Mouse (Mus musculus) limb, embryonic 10.5 days (tissue): Measurements from ENCODE around the gene Cald1. TPM values are rescaled to one million over a fixed set of nuclear protein-coding genes. Genes with fewer than 3 reads are reported as not detected.

Experiments
- DNase-seq: peaks from one replicate; pipeline ENCODE4 v3.0.0-alpha.2; 2017; ENCODE audit warnings: low spot score
- H3K27ac ChIP-seq: fragments of 300-500 bp; sonication (generic); 2 replicates; pipeline ENCODE4 v1.5.1; 2016; ENCODE audit warnings: mild to moderate bottlenecking
- H3K27me3 ChIP-seq: fragments of 300-500 bp; sonication (generic); 2 replicates; pipeline ENCODE4 v1.6.1; 2016; ENCODE audit warnings: low read depth, mild to moderate bottlenecking; ENCODE audit not compliant: poor library complexity, severe bottlenecking
- H3K36me3 ChIP-seq: fragments of 300-500 bp; sonication (generic); 2 replicates; pipeline ENCODE4 v1.6.1; 2016; ENCODE audit warnings: mild to moderate bottlenecking, moderate library complexity
- H3K4me1 ChIP-seq: fragments of 300-500 bp; sonication (generic); 2 replicates; pipeline ENCODE4 v1.6.1; 2016
- H3K4me3 ChIP-seq: fragments of 300-500 bp; sonication (generic); 2 replicates; pipeline ENCODE4 v1.5.1; 2016; ENCODE audit warnings: mild to moderate bottlenecking, moderate library complexity
- H3K9me3 ChIP-seq: fragments of 300-500 bp; sonication (generic); replicated peaks from 2 replicates; pipeline ENCODE4 v1.6.1; 2016; ENCODE audit warnings: mild to moderate bottlenecking
- WGBS: fragments of 180-500 bp; shearing (Covaris S2); methylation state at CpG from one replicate; pipeline ENCODE4 v1.1.7; 2016; 5-methylcytosine and 5-hydroxymethylcytosine counted together
- polyA plus RNA-seq: library from polyadenylated mRNA; unstranded; fragments of >200 nt; fragmentation: Nextera tagmentation; extraction: Ambion mirVana; gene quantifications from 2 replicates; pipeline ENCODE4 v1.2.1, GENCODE M21; 2016

Cald1 gene
- polyA plus RNA-seq, 1 experiment from 2014 or later = 131 TPM

DNA sequence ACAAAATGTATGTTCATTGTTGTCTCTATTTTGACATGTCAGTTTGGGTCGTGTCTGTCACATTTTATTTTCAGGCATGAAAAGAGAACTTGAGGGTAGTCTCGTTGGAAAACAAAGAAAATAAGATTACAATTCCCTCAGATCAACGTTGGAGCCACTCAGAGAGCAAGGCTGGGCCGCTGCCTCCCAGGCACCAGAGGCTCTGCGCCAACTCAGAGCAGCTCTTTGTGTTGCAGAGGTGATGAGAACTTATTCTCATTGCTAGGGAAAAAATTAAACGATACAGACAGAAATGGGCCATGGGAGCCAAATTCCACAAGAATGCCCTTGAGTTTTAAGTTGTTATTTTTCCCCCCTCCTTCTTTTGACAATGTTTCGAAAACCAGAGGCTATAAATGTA, 25.0 kb downstream of the Cald1 start:
- no peak for DNase-seq
- Histone ChIP-seq H3K4me3 (no peak overlapping the region), H3K4me1 (peaks cover 6% of the 10 kb centered on the region; the same call in 1 of the 2 replicates), H3K27me3 (no peaks in the 10 kb centered on the region), H3K27ac (no peak overlapping the region), H3K36me3 (no peaks in the 10 kb centered on the region), H3K9me3 (no peaks in the 10 kb centered on the region)
- WGBS = 87% methylated on average over 7 of the region's 7 CpGs

DNA sequence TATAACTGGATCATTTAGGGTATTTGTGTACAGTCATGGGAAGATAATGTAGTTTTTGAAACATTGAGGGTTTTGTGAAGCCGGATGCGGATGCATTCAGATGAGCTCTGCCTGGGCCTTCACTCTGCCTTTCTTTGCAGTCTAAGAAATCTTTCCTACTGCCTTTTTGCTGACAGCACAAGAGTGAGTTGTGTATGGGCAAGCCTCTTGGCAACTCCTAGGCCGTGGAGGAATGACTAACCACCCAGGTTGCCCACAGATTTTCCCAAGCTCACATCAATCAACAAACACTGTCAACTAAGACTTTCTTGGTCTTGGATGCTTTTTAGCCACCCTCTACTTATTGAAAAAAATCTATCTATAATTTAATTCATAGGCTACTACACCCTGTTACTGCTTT, 26.2 kb downstream of the Cald1 start:
- Histone ChIP-seq H3K27ac (no peak overlapping the region), H3K4me3 (no peak overlapping the region), H3K9me3 (no peaks in the 10 kb centered on the region), H3K4me1 (peaks cover 6% of the 10 kb centered on the region; the same call in 1 of the 2 replicates), H3K36me3 (no peaks in the 10 kb centered on the region), H3K27me3 (no peaks in the 10 kb centered on the region)
- 86% methylated on average over 3 of the region's 3 CpGs for WGBS
- DNase-seq = no peak

DNA sequence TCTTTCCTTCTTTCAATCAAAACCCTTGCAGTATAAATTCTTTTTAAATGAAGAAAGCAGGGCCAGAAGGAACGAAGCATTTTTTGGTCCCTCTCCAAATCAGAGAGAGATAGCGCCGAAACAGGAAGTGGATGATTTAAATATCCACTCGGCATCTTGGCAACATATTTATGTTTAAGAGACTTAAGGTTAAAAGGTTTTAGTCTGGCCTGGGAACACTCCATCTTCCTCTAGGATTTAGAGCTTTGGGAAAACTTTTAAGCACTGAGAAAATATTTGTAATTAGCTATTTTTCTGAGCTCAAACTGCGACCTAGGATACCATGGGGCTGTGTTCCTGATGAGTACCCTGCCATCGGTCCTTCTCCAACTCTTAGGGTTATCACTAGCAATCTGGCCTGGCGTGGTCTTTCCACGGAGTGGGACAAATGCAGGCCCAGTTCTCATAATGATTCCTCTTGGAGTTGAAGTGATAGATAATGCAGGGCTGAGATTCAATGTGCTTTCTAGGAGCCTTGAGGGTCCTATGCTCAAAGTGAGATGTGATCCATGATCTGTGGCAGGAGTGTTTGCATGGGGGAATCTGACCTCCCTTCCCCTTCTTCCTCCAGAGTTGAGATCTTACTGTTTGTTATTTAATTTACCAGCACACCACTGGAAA, 28.4 kb downstream of the Cald1 start:
- no peaks in the 10 kb centered on the region for H3K36me3 ChIP-seq
- no peak for DNase-seq
- 82% methylated on average over 8 of the region's 8 CpGs for WGBS
- no peaks in the 10 kb centered on the region for H3K9me3 ChIP-seq
- H3K27ac ChIP-seq = no peak overlapping the region
- H3K4me3 ChIP-seq = no peak overlapping the region
- H3K4me1 ChIP-seq = no peaks in the 10 kb centered on the region
- H3K27me3 ChIP-seq = no peaks in the 10 kb centered on the region

DNA sequence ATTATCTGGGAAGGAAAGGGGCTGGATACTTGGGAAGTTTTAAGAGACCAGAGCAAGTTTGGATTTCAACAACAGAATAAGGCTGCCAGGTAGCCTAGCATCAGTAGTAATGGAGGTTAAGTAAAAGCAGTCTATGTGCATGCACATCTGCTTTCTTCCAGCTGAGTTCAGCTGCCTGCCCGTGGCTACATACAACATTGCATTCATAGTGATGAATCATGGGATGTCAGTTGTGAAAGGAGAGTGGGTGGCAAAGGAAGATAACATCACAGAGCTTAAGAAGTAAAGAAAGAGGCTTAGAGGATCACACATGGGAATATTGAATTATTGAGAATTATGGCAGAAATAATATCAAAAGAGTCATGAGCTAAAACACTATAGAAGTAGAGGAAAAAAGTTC, 29.8 kb downstream of the Cald1 start:
- no peaks in the 10 kb centered on the region for H3K36me3 ChIP-seq

DNA sequence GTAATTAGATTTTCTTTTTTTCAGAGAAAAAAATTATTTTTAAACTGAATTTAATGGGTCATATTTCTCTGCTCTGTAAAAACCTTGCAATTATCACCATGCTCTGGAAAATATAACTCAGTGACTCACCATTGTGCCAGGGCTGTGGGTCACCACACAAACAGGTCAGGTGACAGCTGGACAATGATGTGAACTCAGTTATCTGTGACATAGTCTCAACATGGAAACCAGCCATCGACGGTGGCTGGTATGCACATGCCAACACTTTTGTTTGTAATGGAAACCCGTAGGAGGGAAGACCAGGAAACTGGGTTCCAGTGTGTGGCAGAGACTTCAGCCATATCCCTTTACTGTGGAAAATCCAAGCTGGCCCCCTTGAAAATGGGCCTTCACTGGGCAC, 35.5 kb downstream of the Cald1 start:
- no peaks in the 10 kb centered on the region for H3K36me3 ChIP-seq
- 86% methylated on average over 3 of the region's 3 CpGs for WGBS
- no peaks in the 10 kb centered on the region for H3K9me3 ChIP-seq
- H3K4me1 ChIP-seq = peaks cover 17% of the 10 kb centered on the region
- H3K27me3 ChIP-seq = no peaks in the 10 kb centered on the region
- no peak for DNase-seq
- peak overlapping the region; percentile 53; the same call in 1 of the 2 replicates for H3K27ac ChIP-seq
- no peak overlapping the region for H3K4me3 ChIP-seq

More for the DNA sequence above, 29.8 kb downstream of the Cald1 start:
- 73% methylated on average over 1 of the region's 1 CpGs for WGBS
- no peak for DNase-seq
- Histone ChIP-seq H3K4me3 (no peak overlapping the region), H3K27me3 (no peaks in the 10 kb centered on the region), H3K4me1 (no peaks in the 10 kb centered on the region), H3K9me3 (no peaks in the 10 kb centered on the region), H3K27ac (no peak overlapping the region)

DNA sequence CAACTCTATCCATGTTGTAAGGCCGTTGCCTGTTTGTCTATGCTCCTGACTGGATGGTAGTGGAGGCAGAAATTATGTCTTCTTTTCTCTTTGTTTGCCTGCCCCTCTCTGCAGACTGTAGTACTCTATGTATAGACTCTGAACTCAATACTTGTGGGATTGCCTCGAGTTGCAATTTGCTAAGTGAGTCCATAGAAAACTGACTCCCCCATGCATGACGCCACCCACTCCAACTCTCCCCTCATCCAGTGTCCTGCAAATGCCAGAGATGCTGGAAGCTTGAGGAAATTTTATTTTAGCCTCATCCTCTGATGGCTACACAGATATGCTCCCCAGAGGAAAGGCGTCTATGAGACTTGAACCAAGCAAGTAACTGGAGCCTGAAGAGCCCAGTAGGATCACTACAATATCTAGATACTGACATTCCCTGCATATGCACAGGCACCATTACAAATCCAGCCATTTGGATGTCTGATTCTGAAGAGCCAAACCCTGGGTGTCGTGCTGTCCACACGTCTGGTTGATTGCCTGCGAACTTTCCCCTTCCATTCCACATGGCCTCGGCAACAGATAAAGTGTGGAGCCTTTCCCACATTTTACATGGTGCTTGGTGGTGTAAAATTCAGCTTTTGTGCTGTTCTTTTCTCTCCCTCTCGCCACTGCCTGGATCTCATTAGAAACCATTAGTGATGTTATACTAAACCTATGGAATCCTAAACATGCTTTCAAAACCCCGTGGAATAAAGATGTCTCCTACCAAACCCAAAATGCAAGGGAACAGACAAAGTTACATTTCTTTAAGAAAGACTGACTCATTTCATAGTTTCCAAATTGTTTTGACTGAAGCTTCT, 39.5 kb downstream of the Cald1 start:
- H3K9me3 ChIP-seq = no peaks in the 10 kb centered on the region
- H3K27ac ChIP-seq = no peak overlapping the region
- H3K36me3 ChIP-seq = no peaks in the 10 kb centered on the region
- 64% methylated on average over 10 of the region's 10 CpGs for WGBS
- H3K27me3 ChIP-seq = no peaks in the 10 kb centered on the region
- peaks cover 49% of the 10 kb centered on the region for H3K4me1 ChIP-seq
- no peak for DNase-seq
- H3K4me3 ChIP-seq = no peak overlapping the region

DNA sequence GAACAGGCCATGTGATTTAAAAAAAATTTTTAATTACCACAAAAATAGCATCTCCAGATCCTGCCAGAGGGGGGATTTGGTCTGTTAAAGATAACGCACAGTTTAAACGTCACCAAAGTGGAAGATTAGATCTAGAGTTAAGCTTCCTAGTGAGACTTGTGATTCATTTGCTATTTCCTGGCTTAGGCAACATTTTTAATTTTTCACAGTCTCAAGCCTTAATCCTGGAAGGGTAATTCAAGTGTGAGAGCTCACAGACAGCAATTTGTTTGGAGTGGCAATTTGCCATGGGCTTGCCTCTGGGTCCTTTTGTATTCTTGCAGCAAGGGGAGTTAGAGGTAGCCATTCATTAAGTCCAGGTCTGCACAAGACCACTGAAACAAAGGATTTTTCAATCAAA, 40.4 kb downstream of the Cald1 start:
- 48% methylated on average over 2 of the region's 2 CpGs for WGBS
- no peak for DNase-seq
- Histone ChIP-seq H3K9me3 (no peaks in the 10 kb centered on the region), H3K27me3 (no peaks in the 10 kb centered on the region), H3K4me1 (peaks cover 52% of the 10 kb centered on the region), H3K27ac (no peak overlapping the region), H3K36me3 (no peaks in the 10 kb centered on the region), H3K4me3 (no peak overlapping the region)

DNA sequence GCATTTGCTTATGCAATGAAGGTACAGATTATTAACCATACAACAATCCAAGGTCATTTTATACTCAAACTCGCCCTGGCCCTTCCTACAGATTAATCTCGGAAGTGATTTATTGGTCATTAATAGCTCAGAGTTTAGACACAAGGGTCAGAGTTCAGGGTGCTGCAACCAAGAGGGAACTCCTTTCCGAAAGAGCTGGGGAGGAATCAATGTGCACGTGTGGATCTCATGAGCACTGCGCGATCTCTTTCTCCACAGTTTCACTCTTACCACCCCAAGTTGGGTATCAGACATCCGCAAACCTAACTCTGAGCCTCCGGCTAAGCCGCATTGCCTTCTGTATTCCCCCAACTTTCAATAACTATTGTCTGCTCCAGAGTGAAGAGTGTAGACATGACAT, 41.9 kb downstream of the Cald1 start:
- DNase-seq = no peak
- 58% methylated on average over 9 of the region's 9 CpGs for WGBS
- peak overlapping the region; percentile 17; the same call in 1 of the 2 replicates for H3K27ac ChIP-seq
- H3K4me1 ChIP-seq = peaks cover 54% of the 10 kb centered on the region
- no peaks in the 10 kb centered on the region for H3K36me3 ChIP-seq
- H3K9me3 ChIP-seq = no peaks in the 10 kb centered on the region
- H3K27me3 ChIP-seq = no peaks in the 10 kb centered on the region
- H3K4me3 ChIP-seq = no peak overlapping the region

DNA sequence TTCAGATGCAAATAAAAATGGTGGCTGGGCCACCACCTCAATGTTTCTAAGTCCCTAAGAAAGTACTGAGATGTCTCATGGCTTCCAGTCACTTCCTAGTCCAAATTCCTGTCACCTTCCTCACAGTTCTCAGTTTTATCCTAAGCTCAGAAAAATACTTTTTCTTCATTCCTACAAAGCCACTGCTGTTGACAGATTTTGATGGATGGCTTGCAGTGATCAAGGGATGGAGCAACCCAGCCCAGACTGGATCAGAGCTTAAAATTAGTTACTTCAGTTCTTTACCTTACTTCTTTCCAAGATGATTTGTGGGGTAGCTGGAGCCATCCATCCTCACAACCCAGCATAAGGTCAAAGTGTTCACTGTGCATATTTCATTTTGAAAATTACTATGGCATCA, 42.8 kb downstream of the Cald1 start:
- Histone ChIP-seq H3K36me3 (no peaks in the 10 kb centered on the region), H3K9me3 (no peaks in the 10 kb centered on the region), H3K27ac (no peak overlapping the region), H3K4me3 (no peak overlapping the region), H3K27me3 (no peaks in the 10 kb centered on the region), H3K4me1 (peaks cover 54% of the 10 kb centered on the region)
- no peak for DNase-seq

DNA sequence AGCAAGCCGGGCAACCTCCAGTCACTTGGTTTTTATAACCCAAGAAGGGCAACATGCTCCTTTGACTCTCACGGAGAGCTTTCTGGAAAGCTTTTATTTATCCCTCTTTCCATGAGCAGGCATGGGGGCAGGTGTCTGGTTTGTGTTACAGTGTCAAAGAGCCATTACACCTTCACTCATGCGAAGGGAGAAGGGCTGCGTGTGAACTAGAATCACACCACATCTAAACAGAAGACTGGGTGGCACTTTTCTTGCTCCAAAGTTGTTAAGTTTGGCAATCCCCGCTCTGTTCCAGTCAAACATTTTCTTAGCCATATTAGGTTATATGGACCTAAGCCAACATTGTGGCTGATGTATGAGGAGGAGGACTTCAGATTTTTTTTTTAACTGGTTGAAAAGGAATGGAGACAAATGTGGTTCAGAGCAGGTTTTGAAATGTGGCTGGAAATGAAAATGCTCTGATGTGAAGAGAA, 43.8 kb downstream of the Cald1 start:
- H3K4me3 ChIP-seq = no peak overlapping the region
- WGBS = 78% methylated on average over 5 of the region's 5 CpGs
- H3K4me1 ChIP-seq = peaks cover 54% of the 10 kb centered on the region
- DNase-seq = no peak
- no peaks in the 10 kb centered on the region for H3K9me3 ChIP-seq
- H3K27me3 ChIP-seq = no peaks in the 10 kb centered on the region
- no peaks in the 10 kb centered on the region for H3K36me3 ChIP-seq
- no peak overlapping the region for H3K27ac ChIP-seq

DNA sequence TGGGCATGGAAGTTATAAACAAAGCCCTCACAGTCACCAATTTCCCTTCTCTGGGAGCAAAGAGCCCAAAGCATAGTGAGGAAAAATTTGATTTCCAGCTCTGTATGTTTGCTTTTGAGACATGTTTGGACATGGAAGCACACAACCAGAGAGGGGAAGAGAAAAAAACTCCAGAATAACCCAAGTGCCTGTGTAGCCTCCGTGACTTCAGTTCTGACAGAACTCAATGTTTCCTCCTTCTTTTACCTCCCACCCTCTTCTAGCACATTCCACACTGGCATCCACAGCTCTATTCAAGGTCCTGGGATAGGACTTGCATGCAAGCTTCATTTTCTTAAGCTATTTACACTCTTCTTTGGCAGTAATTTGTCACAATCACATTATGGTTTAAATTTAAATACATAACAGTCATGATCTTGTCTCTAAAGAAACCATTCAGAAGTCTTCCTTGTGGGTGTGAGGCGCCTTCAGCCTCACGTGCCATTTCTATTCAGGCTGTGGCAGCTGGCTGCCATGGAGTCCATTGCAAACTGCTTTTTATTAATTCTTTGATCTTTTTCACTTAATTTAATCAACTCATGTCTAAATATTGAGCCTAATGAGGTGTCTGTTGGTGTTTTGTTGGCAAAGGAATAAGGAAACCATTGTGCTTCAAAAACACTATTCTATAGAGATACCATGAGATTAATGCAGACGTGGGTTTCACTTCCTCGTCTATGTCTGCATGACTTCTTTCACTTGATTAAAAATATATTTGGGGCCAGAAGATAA, 49.9 kb downstream of the Cald1 start:
- H3K9me3 ChIP-seq = no peaks in the 10 kb centered on the region

DNA sequence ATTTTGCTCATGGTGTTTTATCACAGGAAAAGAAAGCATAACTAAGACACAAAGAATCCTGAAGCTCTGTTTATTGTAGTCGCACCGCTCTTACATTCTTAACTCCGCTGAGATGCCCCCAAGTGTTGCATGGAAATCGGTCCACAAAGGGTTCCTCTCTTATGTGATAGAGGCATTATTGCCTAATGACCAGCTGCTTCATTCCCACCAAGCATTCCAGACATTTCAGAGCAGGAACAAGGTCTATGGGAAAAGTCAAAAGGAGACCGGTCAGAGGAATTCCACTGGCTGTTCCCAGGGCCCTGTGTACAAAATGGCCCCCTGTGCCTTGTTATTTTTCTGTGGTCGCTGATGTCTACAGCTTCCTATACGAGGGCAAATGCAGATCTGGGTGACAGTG, 53.0 kb downstream of the Cald1 start:
- 89% methylated on average over 7 of the region's 7 CpGs for WGBS
- DNase-seq = no peak
- H3K27ac ChIP-seq = no peak overlapping the region
- H3K4me3 ChIP-seq = no peak overlapping the region
- no peaks in the 10 kb centered on the region for H3K9me3 ChIP-seq
- H3K4me1 ChIP-seq = peaks cover 7% of the 10 kb centered on the region; the same call in 1 of the 2 replicates
- H3K27me3 ChIP-seq = no peaks in the 10 kb centered on the region
- no peaks in the 10 kb centered on the region for H3K36me3 ChIP-seq

More for the DNA sequence above, 49.9 kb downstream of the Cald1 start:
- H3K27me3 ChIP-seq = no peaks in the 10 kb centered on the region
- no peak overlapping the region for H3K27ac ChIP-seq
- peaks cover 15% of the 10 kb centered on the region for H3K4me1 ChIP-seq
- H3K4me3 ChIP-seq = no peak overlapping the region
- DNase-seq = no peak
- H3K36me3 ChIP-seq = no peaks in the 10 kb centered on the region
- 78% methylated on average over 5 of the region's 5 CpGs for WGBS

DNA sequence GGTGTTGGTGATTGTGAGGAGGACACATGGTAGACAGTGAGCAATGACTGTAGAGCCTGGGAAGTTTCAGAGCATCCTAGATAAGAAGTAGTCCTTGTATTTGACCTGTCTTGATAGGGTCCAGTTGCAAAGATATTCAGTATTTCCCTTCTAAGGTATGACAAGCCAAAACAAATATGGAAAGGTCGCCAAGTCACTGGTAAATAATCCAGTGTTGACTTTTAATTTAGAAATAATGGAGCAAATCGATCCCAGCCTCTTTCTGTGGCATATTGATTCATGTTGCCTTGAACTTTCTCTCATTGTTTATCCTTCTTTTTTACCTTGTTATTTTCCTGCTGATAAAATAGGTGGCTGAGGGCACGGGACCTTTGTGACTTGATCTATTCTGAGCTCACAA, 57.4 kb downstream of the Cald1 start:
- H3K36me3 ChIP-seq = no peaks in the 10 kb centered on the region
- DNase-seq = no peak
- H3K9me3 ChIP-seq = no peaks in the 10 kb centered on the region
- no peak overlapping the region for H3K27ac ChIP-seq
- no peaks in the 10 kb centered on the region for H3K27me3 ChIP-seq
- H3K4me3 ChIP-seq = no peak overlapping the region
- no peaks in the 10 kb centered on the region for H3K4me1 ChIP-seq
- 77% methylated on average over 3 of the region's 3 CpGs for WGBS
